Mouse (Mus musculus): ENCODE data around the gene Ndufaf4. TPM values are rescaled to one million over a fixed set of nuclear protein-coding genes. Genes with fewer than 3 reads are reported as not detected.
A peak's percentile ranks its signal among the peaks of the same experiment; 100 is the strongest.
"Not testable (repeated sequence)": the region's sequence is repeated elsewhere in the genome, so short reads cannot be mapped to it uniquely, and the experiment has no call there.

The Ndufaf4 gene
- polyA plus RNA-seq (2016; fragmentation: Nextera tagmentation; extraction: Ambion mirVana): 59.8 and 65.6 TPM in 2 replicates

- Histone ChIP-seq H3K27me3 (no peaks in the 10 kb centered on the region), H3K9ac (peak within 1 kb of the TSS; percentile 74), H3K27ac (no peak within 1 kb of the TSS), H3K4me1 (peaks cover 8% of the 10 kb centered on the region), H3K9me3 (no peaks in the 10 kb centered on the region), H3K4me3 (replicated peaks) (peak within 1 kb of the TSS; percentile 75), H3K4me2 (peak within 1 kb of the TSS; percentile 69), H3K36me3 (replicated peaks) (peaks cover 21% of the 10 kb centered on the region)
- peak; percentile 98 for ATAC-seq (ENCODE audit: low FRiP score)
- under 1% methylated on average over 58 of the region's 58 CpGs for WGBS
Measured at GRCm38 (mm10) chr4:24897851-24898515, at the start of gene Ndufaf4. Gene Ndufaf4, plus strand, starts transcription at chr4:24898083.

- peak within 1 kb of the TSS; percentile 60 for H3K4me3 ChIP-seq (replicated peaks)
- H3K9ac ChIP-seq: peak within 1 kb of the TSS; percentile 74
- H3K4me1 ChIP-seq: peaks cover 15% of the 10 kb centered on the region
- H3K36me3 ChIP-seq (replicated peaks): no peaks in the 10 kb centered on the region
- no peaks in the 10 kb centered on the region for H3K9me3 ChIP-seq
- ATAC-seq (ENCODE audit: low FRiP score): peak; percentile 96
- H3K4me2 ChIP-seq: peak within 1 kb of the TSS; percentile 79
- WGBS: under 1% methylated on average over 63 of the region's 63 CpGs
- no peaks in the 10 kb centered on the region for H3K27me3 ChIP-seq
- H3K27ac ChIP-seq: peak within 1 kb of the TSS; percentile 90
Measured at GRCm38 (mm10) chr4:24850401-24851325, 47.2 kb upstream of the Ndufaf4 start, which contains the start of gene Klhl32. Gene Klhl32, minus strand, starts transcription at chr4:24851124.

- WGBS: 57% methylated on average over 6 of the region's 6 CpGs
Measured at GRCm38 (mm10) chr4:24865691-24866090, 32.2 kb upstream of the Ndufaf4 start.

GRCm38 (mm10) chr4:24869230-24869629 is 28.7 kb upstream of the Ndufaf4 start:
- Histone ChIP-seq H3K27me3 (no peaks in the 10 kb centered on the region), H3K4me3 (replicated peaks) (no peak overlapping the region), H3K27ac (no peak overlapping the region), H3K9ac (no peak overlapping the region), H3K9me3 (no peaks in the 10 kb centered on the region), H3K4me1 (no peaks in the 10 kb centered on the region), H3K36me3 (replicated peaks) (no peaks in the 10 kb centered on the region), H3K4me2 (no peak overlapping the region)
- no peak for ATAC-seq (ENCODE audit: low FRiP score)
- WGBS: 80% methylated on average over 4 of the region's 4 CpGs

More at GRCm38 (mm10) chr4:24865691-24866090, 32.2 kb upstream of the Ndufaf4 start:
- H3K36me3 ChIP-seq (replicated peaks): no peaks in the 10 kb centered on the region
- H3K9me3 ChIP-seq: no peaks in the 10 kb centered on the region
- H3K4me1 ChIP-seq: no peaks in the 10 kb centered on the region
- no peak overlapping the region for H3K4me2 ChIP-seq
- no peaks in the 10 kb centered on the region for H3K27me3 ChIP-seq
- H3K4me3 ChIP-seq (replicated peaks): no peak overlapping the region
- no peak overlapping the region for H3K9ac ChIP-seq
- no peak overlapping the region for H3K27ac ChIP-seq
- no peak for ATAC-seq (ENCODE audit: low FRiP score)

- not testable (repeated sequence) for ATAC-seq (ENCODE audit: low FRiP score); H3K36me3 ChIP-seq (replicated peaks); H3K27me3 ChIP-seq; H3K4me2 ChIP-seq; H3K4me1 ChIP-seq; H3K27ac ChIP-seq; H3K9ac ChIP-seq; H3K4me3 ChIP-seq (replicated peaks); H3K9me3 ChIP-seq
- 31% methylated on average over 2 of the region's 2 CpGs for WGBS
Measured at GRCm38 (mm10) chr4:24889386-24889785, 8.5 kb upstream of the Ndufaf4 start.

- WGBS: 61% methylated on average over 2 of the region's 2 CpGs
- not testable (repeated sequence) for H3K27ac ChIP-seq; H3K9me3 ChIP-seq; H3K4me3 ChIP-seq (replicated peaks); H3K9ac ChIP-seq; H3K4me1 ChIP-seq; H3K4me2 ChIP-seq; H3K36me3 ChIP-seq (replicated peaks); H3K27me3 ChIP-seq; ATAC-seq (ENCODE audit: low FRiP score)
Measured at GRCm38 (mm10) chr4:24892293-24892692, 5.6 kb upstream of the Ndufaf4 start.

- Histone ChIP-seq H3K27me3 (no peaks in the 10 kb centered on the region), H3K9me3 (no peaks in the 10 kb centered on the region), H3K4me2 (no peak overlapping the region), H3K4me3 (replicated peaks) (no peak overlapping the region), H3K9ac (no peak overlapping the region), H3K4me1 (peaks cover 8% of the 10 kb centered on the region), H3K27ac (no peak overlapping the region), H3K36me3 (replicated peaks) (no peaks in the 10 kb centered on the region)
- 83% methylated on average over 4 of the region's 4 CpGs for WGBS
- ATAC-seq (ENCODE audit: low FRiP score): no peak
Measured at GRCm38 (mm10) chr4:24894625-24895024, 3.3 kb upstream of the Ndufaf4 start.

GRCm38 (mm10) chr4:24896829-24897228 is 1.1 kb upstream of the Ndufaf4 start:
- H3K9me3 ChIP-seq: no peaks in the 10 kb centered on the region
- H3K4me3 ChIP-seq (replicated peaks): no peak overlapping the region
- peaks cover 8% of the 10 kb centered on the region for H3K4me1 ChIP-seq
- peak overlapping the region; percentile 69; the same call in 1 of the 2 replicates for H3K4me2 ChIP-seq
- H3K9ac ChIP-seq: no peak overlapping the region
- H3K27ac ChIP-seq: no peak overlapping the region
- WGBS: 0% methylated on average over 1 of the region's 1 CpGs
- no peak for ATAC-seq (ENCODE audit: low FRiP score)
- peaks cover 14% of the 10 kb centered on the region for H3K36me3 ChIP-seq (replicated peaks)
- H3K27me3 ChIP-seq: no peaks in the 10 kb centered on the region

- peak overlapping the region; percentile 74 for H3K9ac ChIP-seq
- peaks cover 8% of the 10 kb centered on the region for H3K4me1 ChIP-seq
- peak overlapping the region; percentile 69 for H3K4me2 ChIP-seq
- no peaks in the 10 kb centered on the region for H3K9me3 ChIP-seq
- 24% methylated on average over 7 of the region's 7 CpGs for WGBS
- peak overlapping the region; percentile 75 for H3K4me3 ChIP-seq (replicated peaks)
- peaks cover 17% of the 10 kb centered on the region for H3K36me3 ChIP-seq (replicated peaks)
- H3K27ac ChIP-seq: no peak overlapping the region
- ATAC-seq (ENCODE audit: low FRiP score): peak; percentile 27; the same call in 1 of the 2 replicates
- no peaks in the 10 kb centered on the region for H3K27me3 ChIP-seq
Measured at GRCm38 (mm10) chr4:24897351-24897750, 532 bp upstream of the Ndufaf4 start.

GRCm38 (mm10) chr4:24898636-24899035 is 753 bp downstream of the Ndufaf4 start:
- WGBS: 26% methylated on average over 8 of the region's 8 CpGs
- H3K27me3 ChIP-seq: no peaks in the 10 kb centered on the region
- peak overlapping the region; percentile 74 for H3K9ac ChIP-seq
- H3K4me3 ChIP-seq (replicated peaks): peak overlapping the region; percentile 75
- no peak overlapping the region for H3K27ac ChIP-seq
- H3K4me1 ChIP-seq: peaks cover 8% of the 10 kb centered on the region
- no peak for ATAC-seq (ENCODE audit: low FRiP score)
- peak overlapping the region; percentile 69 for H3K4me2 ChIP-seq
- H3K36me3 ChIP-seq (replicated peaks): peaks cover 27% of the 10 kb centered on the region
- no peaks in the 10 kb centered on the region for H3K9me3 ChIP-seq

GRCm38 (mm10) chr4:24899146-24899545 is 1.3 kb downstream of the Ndufaf4 start:
- Histone ChIP-seq H3K27ac (no peak overlapping the region), H3K36me3 (replicated peaks) (peaks cover 30% of the 10 kb centered on the region), H3K9ac (peak overlapping the region; percentile 74; the same call in 1 of the 2 replicates), H3K27me3 (no peaks in the 10 kb centered on the region), H3K4me3 (replicated peaks) (peak overlapping the region; percentile 75), H3K9me3 (no peaks in the 10 kb centered on the region), H3K4me1 (peaks cover 8% of the 10 kb centered on the region), H3K4me2 (peak overlapping the region; percentile 69)
- ATAC-seq (ENCODE audit: low FRiP score): no peak
- WGBS: 46% methylated on average over 4 of the region's 4 CpGs

GRCm38 (mm10) chr4:24907745-24908144 is 9.9 kb downstream of the Ndufaf4 start:
- no peak overlapping the region for H3K4me3 ChIP-seq (replicated peaks)
- ATAC-seq (ENCODE audit: low FRiP score): no peak
- H3K27ac ChIP-seq: no peak overlapping the region
- WGBS: 74% methylated on average over 3 of the region's 3 CpGs
- H3K9me3 ChIP-seq: no peaks in the 10 kb centered on the region
- H3K36me3 ChIP-seq (replicated peaks): peaks cover 11% of the 10 kb centered on the region
- H3K27me3 ChIP-seq: no peaks in the 10 kb centered on the region
- no peak overlapping the region for H3K9ac ChIP-seq
- H3K4me2 ChIP-seq: no peak overlapping the region
- H3K4me1 ChIP-seq: no peaks in the 10 kb centered on the region

Data from forebrain, embryonic 12.5 days (tissue).